In genomic region chr6:86963987-86964685, GRCm38 (mm10) we compare ENCODE assay signal across 13 mouse cellular contexts.
"Had no signal": no experiment of that assay in that cellular context is flagged by ENCODE, and none has a peak within 500 bp of the region (broad histone marks: within the 10 kb centered on the region; RNA-seq: fewer than 3 reads in every experiment).

No protein-coding gene starts in this region.

- H3K27ac ChIP-seq: intestine, embryonic 15.5 days; kidney, embryonic 15.5 days; limb, embryonic 12.5 days; liver, embryonic 14.5 days; midbrain, embryonic 10.5 days; neural tube, embryonic 12.5 days had no signal

- H3K4me1 ChIP-seq: intestine, embryonic 15.5 days; kidney, embryonic 15.5 days; limb, embryonic 12.5 days; midbrain, embryonic 10.5 days; neural tube, embryonic 12.5 days had no signal

- H3K9me3 ChIP-seq: intestine, embryonic 15.5 days; kidney, embryonic 15.5 days; limb, embryonic 12.5 days; midbrain, embryonic 10.5 days; neural tube, embryonic 12.5 days had no signal

- H3K9ac ChIP-seq: intestine, embryonic 15.5 days; kidney, embryonic 15.5 days; limb, embryonic 12.5 days; liver, embryonic 14.5 days; neural tube, embryonic 12.5 days had no signal

- H3K27me3 ChIP-seq: intestine, embryonic 15.5 days; kidney, embryonic 15.5 days; limb, embryonic 12.5 days; neural tube, embryonic 12.5 days had no signal

- H3K4me2 ChIP-seq: intestine, embryonic 15.5 days; kidney, embryonic 15.5 days; limb, embryonic 12.5 days; neural tube, embryonic 12.5 days had no signal

- H3K4me3 ChIP-seq: intestine, embryonic 15.5 days; kidney, embryonic 15.5 days; limb, embryonic 12.5 days; midbrain, embryonic 10.5 days; neural tube, embryonic 12.5 days had no signal

- ATAC-seq: intestine, embryonic 15.5 days had no signal

- DNase-seq: liver; lung, adult 18-20 months; lung, postnatal 36 days; midbrain, embryonic 14.5 days; spleen, adult 18-20 months; thymus, adult 18-20 months; thymus, postnatal 14 days had no signal
